Mouse (Mus musculus): Measurements from ENCODE around the gene Plk3. TPM values are rescaled to one million over a fixed set of nuclear protein-coding genes. Genes with fewer than 3 reads are reported as not detected.

The Plk3 gene
- polyA plus RNA-seq, 1 experiment from 2014 or later: 5.3 TPM

DNA sequence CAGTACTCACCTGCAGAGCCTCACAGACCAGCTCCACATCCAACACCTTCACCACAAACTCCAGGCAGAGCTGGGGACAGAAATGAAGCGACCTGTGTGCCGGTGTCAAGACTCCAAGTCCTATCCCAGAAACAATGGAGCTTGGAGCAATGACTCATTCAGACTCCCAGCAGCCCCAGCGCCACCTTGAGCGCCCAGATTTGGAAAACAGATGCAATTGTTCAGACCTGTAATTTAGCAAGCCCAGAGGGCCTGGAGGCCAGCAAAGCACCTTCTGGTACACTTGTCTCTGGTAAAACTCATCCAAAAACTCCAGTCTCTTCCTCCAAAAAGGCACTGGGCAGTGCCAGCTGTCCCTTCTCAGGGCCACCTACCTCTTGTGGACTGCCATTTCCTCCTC lies 11.6 kb downstream of the Plk3 start:
- H3K4me2 ChIP-seq (replicated peaks; ENCODE audit: low read depth): no peak overlapping the region
- whole genome bisulfite sequencing: 76% methylated on average over 4 of the region's 4 CpGs
- no peak overlapping the region for H3K9ac ChIP-seq (ENCODE audit: low read depth, low read length)
- ATAC-seq: no peak
- H3K4me1 ChIP-seq (replicated peaks; ENCODE audit: control insufficient read depth, insufficient read depth, low read length): 0 out of 2 replicates have a peak, but pooled peaks cover 9% of the 10 kb centered on the region
- H3K4me3 ChIP-seq (ENCODE audit: low read depth, low read length): no peak overlapping the region
- no peaks in the 10 kb centered on the region; the same call in 1 of the 2 replicates for H3K36me3 ChIP-seq (ENCODE audit: control insufficient read depth, insufficient read depth)
- H3K27ac ChIP-seq (ENCODE audit: low read depth, low read length): no peak overlapping the region
- H3K27me3 ChIP-seq (replicated peaks; ENCODE audit: control insufficient read depth, insufficient read depth, low read length): no peaks in the 10 kb centered on the region
- no peak for TF ChIP-seq CTCF (IDR thresholded peaks at IDR 0.05; ENCODE audit: low read depth)
- no peaks in the 10 kb centered on the region for H3K9me3 ChIP-seq (ENCODE audit: control insufficient read depth)

DNA sequence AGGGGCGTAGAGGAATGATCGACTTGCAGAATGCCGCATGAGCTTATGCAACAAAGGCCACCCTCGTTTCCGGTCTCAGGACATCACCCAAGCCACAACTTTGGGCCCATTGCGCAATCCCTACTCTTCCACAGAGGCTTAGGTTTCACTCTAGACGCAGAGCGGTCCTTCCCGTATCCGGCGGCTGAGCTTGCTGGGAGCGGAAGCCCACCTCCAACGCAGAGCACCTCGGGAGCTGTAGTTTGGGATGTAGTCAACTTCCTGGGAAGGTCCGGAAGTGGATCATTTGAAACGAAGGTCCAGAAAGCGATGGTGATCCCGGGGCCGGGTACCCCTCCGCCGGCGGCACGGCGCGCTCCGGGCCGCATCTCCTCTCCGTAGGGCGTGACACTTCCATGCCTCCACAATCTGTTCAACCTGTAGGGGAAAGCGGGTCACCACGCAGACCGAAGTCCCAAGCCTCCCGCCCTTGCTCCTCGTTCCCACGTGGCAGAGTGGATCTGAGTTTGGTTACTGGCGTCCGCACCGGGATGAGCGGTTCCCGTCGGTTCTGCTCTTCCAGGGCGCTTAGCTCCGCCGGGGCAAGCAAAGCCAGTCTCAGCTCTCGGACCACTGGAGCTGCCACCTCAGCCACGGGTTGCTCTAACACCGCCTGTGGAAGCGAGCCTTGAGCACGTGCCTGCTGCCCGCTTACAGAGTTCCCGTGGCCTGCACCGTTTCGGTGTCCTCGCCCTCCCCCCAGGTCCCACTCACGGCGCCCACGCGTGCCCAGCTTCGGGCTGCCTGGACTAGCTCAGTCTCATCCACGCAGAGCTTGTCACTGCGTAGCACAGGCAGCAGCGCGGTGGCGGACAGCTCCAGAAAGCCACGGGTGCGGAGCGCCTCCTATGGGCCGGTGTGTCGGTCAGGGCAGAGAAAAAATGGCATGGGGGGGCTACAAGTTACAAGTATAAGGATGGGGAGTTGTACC lies 13.0 kb downstream of the Plk3 start:
- whole genome bisulfite sequencing: under 1% methylated on average over 69 of the region's 69 CpGs
- H3K4me1 ChIP-seq (replicated peaks; ENCODE audit: control insufficient read depth, insufficient read depth, low read length): 0 out of 2 replicates have a peak, but pooled peaks cover 7% of the 10 kb centered on the region
- H3K27ac ChIP-seq (ENCODE audit: low read depth, low read length): peak overlapping the region; percentile 63
- peak overlapping the region; percentile 98 for H3K4me2 ChIP-seq (replicated peaks; ENCODE audit: low read depth)
- H3K9me3 ChIP-seq (ENCODE audit: control insufficient read depth): no peaks in the 10 kb centered on the region
- peak; percentile 88 for ATAC-seq
- no peaks in the 10 kb centered on the region for H3K27me3 ChIP-seq (replicated peaks; ENCODE audit: control insufficient read depth, insufficient read depth, low read length)
- peak overlapping the region; percentile 50 for H3K9ac ChIP-seq (ENCODE audit: low read depth, low read length)
- H3K36me3 ChIP-seq (ENCODE audit: control insufficient read depth, insufficient read depth): no peaks in the 10 kb centered on the region; the same call in 1 of the 2 replicates
- TF ChIP-seq CTCF (IDR thresholded peaks at IDR 0.05; ENCODE audit: low read depth): peak; percentile 96
- H3K4me3 ChIP-seq (ENCODE audit: low read depth, low read length): peak overlapping the region; percentile 53

DNA sequence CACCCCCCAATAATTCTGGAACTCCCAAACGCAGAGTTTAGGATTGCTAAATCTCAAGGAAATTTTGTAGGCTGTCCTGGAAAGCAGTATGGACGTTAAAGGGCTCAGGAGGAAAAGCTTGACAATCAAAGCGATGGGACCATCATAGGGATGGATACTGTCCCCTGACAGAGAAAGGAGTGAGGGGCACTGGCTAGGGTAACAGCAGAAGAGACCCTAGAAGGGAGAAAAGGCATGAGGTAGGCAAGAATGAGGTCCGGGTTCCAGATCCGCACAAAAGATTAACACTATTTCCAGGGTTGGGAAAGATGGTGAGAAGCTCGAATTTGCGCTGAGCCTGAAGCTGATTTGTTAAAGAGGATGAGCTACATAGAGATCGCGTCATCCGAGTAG lies 13.7 kb downstream of the Plk3 start:
- Histone ChIP-seq H3K4me3 (ENCODE audit: low read depth, low read length) (peak overlapping the region; percentile 53), H3K27ac (ENCODE audit: low read depth, low read length) (peak overlapping the region; percentile 63), H3K36me3 (ENCODE audit: control insufficient read depth, insufficient read depth) (no peaks in the 10 kb centered on the region; the same call in 1 of the 2 replicates), H3K9ac (ENCODE audit: low read depth, low read length) (peak overlapping the region; percentile 28), H3K27me3 (replicated peaks; ENCODE audit: control insufficient read depth, insufficient read depth, low read length) (no peaks in the 10 kb centered on the region), H3K4me2 (replicated peaks; ENCODE audit: low read depth) (peak overlapping the region; percentile 98), H3K9me3 (ENCODE audit: control insufficient read depth) (no peaks in the 10 kb centered on the region), H3K4me1 (replicated peaks; ENCODE audit: control insufficient read depth, insufficient read depth, low read length) (0 out of 2 replicates have a peak, but pooled peaks cover under 1% of the 10 kb centered on the region)
- 0 out of 2 replicates have a peak, but pooled peaks have one; percentile 2 for ATAC-seq
- no peak for TF ChIP-seq CTCF (IDR thresholded peaks at IDR 0.05; ENCODE audit: low read depth)
- WGBS: 4% methylated on average over 10 of the region's 10 CpGs

DNA sequence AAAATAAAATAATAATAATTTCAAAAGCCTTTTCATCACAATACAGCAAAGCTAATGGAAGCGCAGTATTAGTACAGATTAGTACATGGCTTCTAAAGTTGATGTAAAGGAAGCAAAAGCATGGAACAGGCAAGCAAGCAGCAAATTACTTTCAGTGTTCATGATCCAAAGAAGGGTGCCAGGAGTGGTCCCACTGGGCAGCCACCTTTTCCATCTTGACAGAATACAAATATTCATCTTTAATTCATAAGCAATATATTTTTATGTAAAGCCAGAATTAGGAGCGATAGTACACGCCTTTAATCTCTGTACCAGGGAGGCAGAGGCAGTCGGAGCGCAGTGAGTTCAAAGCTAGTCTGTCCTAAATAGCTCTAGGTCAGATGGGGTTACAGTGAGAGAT lies 14.1 kb downstream of the Plk3 start:
- Histone ChIP-seq H3K27ac (ENCODE audit: low read depth, low read length) (peak overlapping the region; percentile 63; the same call in 1 of the 2 replicates), H3K4me3 (ENCODE audit: low read depth, low read length) (peak overlapping the region; percentile 53; the same call in 1 of the 2 replicates), H3K4me2 (replicated peaks; ENCODE audit: low read depth) (peak overlapping the region; percentile 98), H3K36me3 (ENCODE audit: control insufficient read depth, insufficient read depth) (no peaks in the 10 kb centered on the region; the same call in 1 of the 2 replicates), H3K9ac (ENCODE audit: low read depth, low read length) (0 out of 2 replicates have a peak overlapping the region, but pooled peaks have one; percentile 28), H3K4me1 (replicated peaks; ENCODE audit: control insufficient read depth, insufficient read depth, low read length) (no peaks in the 10 kb centered on the region), H3K9me3 (ENCODE audit: control insufficient read depth) (no peaks in the 10 kb centered on the region), H3K27me3 (replicated peaks; ENCODE audit: control insufficient read depth, insufficient read depth, low read length) (no peaks in the 10 kb centered on the region)
- WGBS: 73% methylated on average over 5 of the region's 5 CpGs
- no peak for ATAC-seq
- no peak for TF ChIP-seq CTCF (IDR thresholded peaks at IDR 0.05; ENCODE audit: low read depth)

DNA sequence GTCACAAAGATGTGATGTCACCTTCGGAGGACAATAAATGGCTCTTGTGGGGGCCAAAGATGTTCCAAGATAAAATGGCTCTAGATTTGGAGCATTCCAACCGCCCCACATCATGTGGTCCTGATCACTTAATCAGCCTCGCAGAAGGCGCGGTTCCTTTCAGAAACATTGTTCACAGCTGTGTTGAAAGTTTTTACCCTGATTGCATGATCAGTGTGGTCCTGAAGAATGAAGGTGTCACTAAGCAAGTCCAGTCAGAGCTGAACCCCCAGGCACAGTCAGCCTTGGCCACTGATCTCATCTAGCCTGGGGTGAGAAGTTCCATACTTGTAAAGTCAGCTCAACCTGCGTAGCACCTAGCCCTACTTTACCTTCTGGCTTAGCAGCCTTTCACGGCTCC lies 15.8 kb downstream of the Plk3 start:
- no peak for TF ChIP-seq CTCF (IDR thresholded peaks at IDR 0.05; ENCODE audit: low read depth)
- 87% methylated on average over 7 of the region's 7 CpGs for WGBS

GRCm38 (mm10) chr4:117115592-117115991 lies 18.2 kb downstream of the Plk3 start:
- no peak overlapping the region for H3K4me2 ChIP-seq (replicated peaks; ENCODE audit: low read depth)
- no peak overlapping the region for H3K9ac ChIP-seq (ENCODE audit: low read depth, low read length)
- no peaks in the 10 kb centered on the region for H3K4me1 ChIP-seq (replicated peaks; ENCODE audit: control insufficient read depth, insufficient read depth, low read length)
- 89% methylated on average over 5 of the region's 5 CpGs for WGBS
- H3K36me3 ChIP-seq (ENCODE audit: control insufficient read depth, insufficient read depth): peaks cover 5% of the 10 kb centered on the region; the same call in 1 of the 2 replicates
- TF ChIP-seq CTCF (IDR thresholded peaks at IDR 0.05; ENCODE audit: low read depth): no peak
- H3K27me3 ChIP-seq (replicated peaks; ENCODE audit: control insufficient read depth, insufficient read depth, low read length): no peaks in the 10 kb centered on the region
- H3K4me3 ChIP-seq (ENCODE audit: low read depth, low read length): no peak overlapping the region
- ATAC-seq: no peak
- no peaks in the 10 kb centered on the region for H3K9me3 ChIP-seq (ENCODE audit: control insufficient read depth)
- no peak overlapping the region for H3K27ac ChIP-seq (ENCODE audit: low read depth, low read length)

More for the DNA sequence above, 15.8 kb downstream of the Plk3 start:
- Histone ChIP-seq H3K4me1 (replicated peaks; ENCODE audit: control insufficient read depth, insufficient read depth, low read length) (no peaks in the 10 kb centered on the region), H3K27ac (ENCODE audit: low read depth, low read length) (no peak overlapping the region), H3K4me2 (replicated peaks; ENCODE audit: low read depth) (no peak overlapping the region), H3K9ac (ENCODE audit: low read depth, low read length) (no peak overlapping the region), H3K36me3 (ENCODE audit: control insufficient read depth, insufficient read depth) (no peaks in the 10 kb centered on the region; the same call in 1 of the 2 replicates), H3K9me3 (ENCODE audit: control insufficient read depth) (no peaks in the 10 kb centered on the region), H3K27me3 (replicated peaks; ENCODE audit: control insufficient read depth, insufficient read depth, low read length) (no peaks in the 10 kb centered on the region), H3K4me3 (ENCODE audit: low read depth, low read length) (no peak overlapping the region)
- ATAC-seq: no peak
